Mouse (Mus musculus): ENCODE results near the gene Arl5a.

DNA sequence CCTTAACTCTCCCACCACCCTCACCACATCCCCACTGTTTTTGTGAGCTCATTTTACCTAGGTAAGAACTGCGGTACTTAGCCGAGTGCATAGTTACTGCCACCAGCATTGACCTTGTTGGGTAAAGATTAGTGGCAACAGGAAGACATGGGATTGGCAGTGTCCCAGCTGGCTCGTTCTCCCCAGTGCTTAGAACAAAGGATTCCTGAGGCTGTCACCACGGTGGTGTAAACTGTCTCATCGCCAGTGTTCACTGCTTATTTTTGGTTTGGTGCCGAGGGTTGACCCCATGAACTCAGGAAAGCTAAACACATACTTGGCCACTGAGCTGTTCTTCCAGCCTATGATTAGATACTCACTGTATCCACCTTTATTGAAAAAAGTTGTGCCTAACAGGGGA, 13.3 kb upstream of the Arl5a start:
- TF ChIP-seq POLR2A (IDR thresholded peaks at IDR 0.05; ENCODE audit: insufficient read length, low read depth) (no peak), TCF12 (IDR thresholded peaks at IDR 0.05; ENCODE audit: insufficient read depth, poor library complexity, severe bottlenecking) (no peak), E2F4 (IDR thresholded peaks at IDR 0.05; ENCODE audit: insufficient read depth) (no peak), USF1 (IDR thresholded peaks at IDR 0.05; ENCODE audit: low read depth) (no peak), MYOG (IDR thresholded peaks at IDR 0.05; ENCODE audit: control insufficient read depth in 1 of 3, insufficient read depth in 1 of 3, insufficient read length in 2 of 3, low read depth in 2 of 3) (no peak), POLR2AphosphoS2 (IDR thresholded peaks at IDR 0.05; ENCODE audit: insufficient read length, low read depth) (no peak), REST (IDR thresholded peaks at IDR 0.05; ENCODE audit: insufficient read depth, insufficient read length) (no peak), MYOD1 (IDR thresholded peaks at IDR 0.05; ENCODE audit: control insufficient read depth in 1 of 3, insufficient read length in 2 of 3, low read depth in 2 of 3) (no peak), TCF3 (IDR thresholded peaks at IDR 0.05; ENCODE audit: insufficient read length, low read depth) (no peak), MAX (IDR thresholded peaks at IDR 0.05; ENCODE audit: low read depth) (no peak), CEBPB (IDR thresholded peaks at IDR 0.05; ENCODE audit: insufficient read depth, poor library complexity, severe bottlenecking) (no peak), SRF (IDR thresholded peaks at IDR 0.05; ENCODE audit: control insufficient read depth, insufficient read length, low read depth) (no peak)
